Mouse (Mus musculus): ENCODE results near the gene Itga3. TPM values are rescaled to one million over a fixed set of nuclear protein-coding genes. Genes with fewer than 3 reads are reported as not detected.
"Not testable (repeated sequence)": the region's sequence is repeated elsewhere in the genome, so short reads cannot be mapped to it uniquely, and the experiment has no call there.

The Itga3 gene
- polyA plus RNA-seq, 1 experiment = 17.1 TPM

- no peak for DNase-seq
- Histone ChIP-seq H3K27ac (ENCODE audit: control insufficient read depth, insufficient read depth, low read length) (no peak overlapping the region), H3K4me1 (replicated peaks; ENCODE audit: control insufficient read depth, insufficient read depth, low read length) (peaks cover 8% of the 10 kb centered on the region), H3K36me3 (ENCODE audit: control insufficient read depth, insufficient read depth, low read length) (no peaks in the 10 kb centered on the region), H3K4me3 (ENCODE audit: control insufficient read depth, insufficient read depth, low read length) (no peak overlapping the region), H3K27me3 (ENCODE audit: control insufficient read depth, insufficient read depth, low read length) (peaks cover 16% of the 10 kb centered on the region)
- TF ChIP-seq POLR2A (IDR thresholded peaks at IDR 0.05; ENCODE audit: control insufficient read depth, extremely low read depth, insufficient read depth, low read length, poor library complexity) (no peak), CTCF (IDR thresholded peaks at IDR 0.05; ENCODE audit: borderline replicate concordance, control insufficient read depth, extremely low read depth, insufficient read depth, low read length, poor library complexity) (no peak)
- 73% methylated on average over 3 of the region's 3 CpGs for WGBS
These were observed 64.1 kb downstream of the Itga3 start for GRCm38 (mm10) chr11:95012487-95012886.

DNA sequence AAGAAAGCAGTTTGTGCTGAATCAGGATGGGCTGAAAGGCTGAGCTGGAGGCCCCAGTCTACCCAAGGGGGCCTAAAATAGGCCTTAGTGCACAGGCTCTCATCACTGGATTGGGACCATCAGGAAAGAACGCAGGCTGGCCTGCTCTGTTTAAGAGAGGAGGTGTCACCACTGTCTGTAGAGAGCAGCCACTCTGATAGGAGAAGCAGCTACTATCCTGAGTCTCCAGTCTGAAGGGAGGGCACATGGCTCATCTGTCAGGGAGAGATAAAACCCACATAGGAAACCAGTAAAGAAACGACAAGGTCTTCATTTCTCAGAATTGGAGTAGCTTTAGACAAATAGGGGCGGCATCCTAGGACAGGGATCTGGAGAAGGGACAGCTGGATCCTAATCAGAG is 64.5 kb downstream of the Itga3 start:
- DNase-seq = no peak
- no peak overlapping the region for H3K4me3 ChIP-seq (ENCODE audit: control insufficient read depth, insufficient read depth, low read length)
- no peaks in the 10 kb centered on the region for H3K36me3 ChIP-seq (ENCODE audit: control insufficient read depth, insufficient read depth, low read length)
- H3K27ac ChIP-seq (ENCODE audit: control insufficient read depth, insufficient read depth, low read length) = no peak overlapping the region
- TF ChIP-seq POLR2A (IDR thresholded peaks at IDR 0.05; ENCODE audit: control insufficient read depth, extremely low read depth, insufficient read depth, low read length, poor library complexity) (no peak), CTCF (IDR thresholded peaks at IDR 0.05; ENCODE audit: borderline replicate concordance, control insufficient read depth, extremely low read depth, insufficient read depth, low read length, poor library complexity) (no peak)
- WGBS = 16% methylated on average over 3 of the region's 3 CpGs
- H3K27me3 ChIP-seq (ENCODE audit: control insufficient read depth, insufficient read depth, low read length) = peaks cover 16% of the 10 kb centered on the region
- H3K4me1 ChIP-seq (replicated peaks; ENCODE audit: control insufficient read depth, insufficient read depth, low read length) = peaks cover 8% of the 10 kb centered on the region

DNA sequence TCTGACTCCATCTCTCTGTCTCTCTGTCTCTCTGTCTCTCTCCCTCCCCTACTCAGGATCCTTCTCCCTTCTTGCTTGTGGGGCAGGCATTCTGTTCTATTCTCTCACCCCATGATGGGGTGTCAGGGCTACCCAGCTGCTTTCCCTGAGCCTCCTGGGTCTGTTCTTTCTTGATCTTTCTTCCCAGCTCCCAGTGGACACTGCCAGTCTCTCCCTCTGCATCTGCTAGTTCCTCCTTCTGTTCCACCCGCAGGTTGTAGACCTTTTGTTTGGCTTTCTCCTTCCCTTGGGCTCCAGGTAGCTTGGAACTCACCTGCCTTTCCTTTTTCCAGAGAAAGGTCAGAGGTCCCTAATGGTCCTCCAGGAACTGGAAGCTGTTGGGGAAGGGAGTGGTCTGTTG is 65.2 kb downstream of the Itga3 start:
- WGBS = 42% methylated on average over 1 of the region's 1 CpGs
- Histone ChIP-seq H3K36me3 (ENCODE audit: control insufficient read depth, insufficient read depth, low read length) (no peaks in the 10 kb centered on the region), H3K4me3 (ENCODE audit: control insufficient read depth, insufficient read depth, low read length) (no peak overlapping the region), H3K4me1 (replicated peaks; ENCODE audit: control insufficient read depth, insufficient read depth, low read length) (peaks cover 8% of the 10 kb centered on the region), H3K27me3 (ENCODE audit: control insufficient read depth, insufficient read depth, low read length) (peaks cover 16% of the 10 kb centered on the region), H3K27ac (ENCODE audit: control insufficient read depth, insufficient read depth, low read length) (no peak overlapping the region)
- TF ChIP-seq POLR2A (IDR thresholded peaks at IDR 0.05; ENCODE audit: control insufficient read depth, extremely low read depth, insufficient read depth, low read length, poor library complexity) (no peak), CTCF (IDR thresholded peaks at IDR 0.05; ENCODE audit: borderline replicate concordance, control insufficient read depth, extremely low read depth, insufficient read depth, low read length, poor library complexity) (no peak)
- DNase-seq = no peak

- 77% methylated on average over 4 of the region's 4 CpGs for WGBS
- H3K4me3 ChIP-seq (ENCODE audit: control insufficient read depth, insufficient read depth, low read length) = not testable (repeated sequence)
These were observed 65.7 kb downstream of the Itga3 start for GRCm38 (mm10) chr11:95010841-95011403.

GRCm38 (mm10) chr11:95010141-95010739 is 66.4 kb downstream of the Itga3 start:
- peaks cover 16% of the 10 kb centered on the region for H3K27me3 ChIP-seq (ENCODE audit: control insufficient read depth, insufficient read depth, low read length)
- H3K4me3 ChIP-seq (ENCODE audit: control insufficient read depth, insufficient read depth, low read length) = 0 out of 2 replicates have a peak overlapping the region, but pooled peaks have one; percentile 13
- no peak for DNase-seq
- 19% methylated on average over 37 of the region's 40 CpGs for WGBS
- H3K4me1 ChIP-seq (replicated peaks; ENCODE audit: control insufficient read depth, insufficient read depth, low read length) = peaks cover 18% of the 10 kb centered on the region
- no peak for TF ChIP-seq CTCF (IDR thresholded peaks at IDR 0.05; ENCODE audit: borderline replicate concordance, control insufficient read depth, extremely low read depth, insufficient read depth, low read length, poor library complexity)
- TF ChIP-seq POLR2A (IDR thresholded peaks at IDR 0.05; ENCODE audit: control insufficient read depth, extremely low read depth, insufficient read depth, low read length, poor library complexity) = no peak
- peaks cover 3% of the 10 kb centered on the region for H3K36me3 ChIP-seq (ENCODE audit: control insufficient read depth, insufficient read depth, low read length)
- no peak overlapping the region for H3K27ac ChIP-seq (ENCODE audit: control insufficient read depth, insufficient read depth, low read length)

More at GRCm38 (mm10) chr11:95010841-95011403, 65.7 kb downstream of the Itga3 start:
- H3K27ac ChIP-seq (ENCODE audit: control insufficient read depth, insufficient read depth, low read length); H3K36me3 ChIP-seq (ENCODE audit: control insufficient read depth, insufficient read depth, low read length); DNase-seq: not testable (repeated sequence)
- peaks cover 13% of the 10 kb centered on the region for H3K4me1 ChIP-seq (replicated peaks; ENCODE audit: control insufficient read depth, insufficient read depth, low read length)
- peaks cover 16% of the 10 kb centered on the region for H3K27me3 ChIP-seq (ENCODE audit: control insufficient read depth, insufficient read depth, low read length)

DNA sequence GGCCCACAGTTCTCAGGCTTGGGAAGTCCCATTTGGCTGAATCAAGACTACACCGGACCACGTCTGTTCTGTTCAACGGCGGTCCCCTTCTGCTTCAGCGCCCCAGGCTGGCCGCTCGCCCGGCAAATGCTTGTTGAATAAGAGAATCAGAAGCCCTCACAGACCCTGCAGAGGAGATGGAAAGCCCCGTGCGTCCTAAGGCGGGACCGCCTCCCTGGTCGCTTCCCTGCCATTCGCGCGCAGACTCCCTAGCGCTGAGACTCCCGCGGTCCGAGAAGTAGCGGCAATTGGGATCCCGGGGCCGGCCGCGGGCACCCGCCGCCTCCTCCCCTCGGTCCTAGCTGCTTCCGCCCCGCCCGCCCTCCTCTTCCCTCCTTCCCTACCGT is 67.0 kb downstream of the Itga3 start, which contains the start of gene Samd14:
Gene Samd14 (plus strand): TSS at position 251 of the 386 bp plus-strand sequence.
- WGBS = under 1% methylated on average over 30 of the region's 32 CpGs
- no peak for DNase-seq
- H3K4me3 ChIP-seq (ENCODE audit: control insufficient read depth, insufficient read depth, low read length) = peak within 1 kb of the TSS; percentile 46
- no peak within 1 kb of the TSS for H3K27ac ChIP-seq (ENCODE audit: control insufficient read depth, insufficient read depth, low read length)
- peaks cover 18% of the 10 kb centered on the region for H3K4me1 ChIP-seq (replicated peaks; ENCODE audit: control insufficient read depth, insufficient read depth, low read length)
- H3K36me3 ChIP-seq (ENCODE audit: control insufficient read depth, insufficient read depth, low read length) = peaks cover 9% of the 10 kb centered on the region
- peaks cover 16% of the 10 kb centered on the region for H3K27me3 ChIP-seq (ENCODE audit: control insufficient read depth, insufficient read depth, low read length)
- no peak for TF ChIP-seq CTCF (IDR thresholded peaks at IDR 0.05; ENCODE audit: borderline replicate concordance, control insufficient read depth, extremely low read depth, insufficient read depth, low read length, poor library complexity)
- TF ChIP-seq POLR2A (IDR thresholded peaks at IDR 0.05; ENCODE audit: control insufficient read depth, extremely low read depth, insufficient read depth, low read length, poor library complexity) = no peak

All from thymus, adult 2 months (tissue).